Mouse (Mus musculus) embryonic facial prominence, embryonic 15.5 days (tissue): ENCODE results near the gene Map3k12. TPM values are rescaled to one million over a fixed set of nuclear protein-coding genes. Genes with fewer than 3 reads are reported as not detected.

Experiments used
- ATAC-seq: fragments of 200-750 bp; cut with Nextera tagmentation; 2 replicates; pipeline ENCODE4 v1.8.0; 2017; ENCODE audit warnings: low read depth, moderate TSS enrichment; ENCODE audit not compliant: insufficient number of reproducible peaks, low FRiP score, low TSS enrichment
- H3K27ac ChIP-seq: fragments of 300-500 bp; sonication (generic); replicated peaks from 2 replicates; pipeline ENCODE4 v1.5.1; 2015; ENCODE audit warnings: mild to moderate bottlenecking, inconsistent platforms
- H3K27me3 ChIP-seq: fragments of 300-500 bp; sonication (generic); 2 replicates; pipeline ENCODE4 v1.6.1; 2015; ENCODE audit warnings: inconsistent platforms
- H3K36me3 ChIP-seq: fragments of 300-500 bp; sonication (generic); 2 replicates; pipeline ENCODE4 v1.6.1; 2015; ENCODE audit warnings: mild to moderate bottlenecking, inconsistent platforms
- H3K4me1 ChIP-seq: fragments of 300-500 bp; sonication (generic); 2 replicates; pipeline ENCODE4 v1.6.1; 2015; ENCODE audit warnings: inconsistent platforms
- H3K4me2 ChIP-seq: fragments of 300-500 bp; sonication (generic); replicated peaks from 2 replicates; pipeline ENCODE4 v1.6.1; 2015; ENCODE audit warnings: mild to moderate bottlenecking, inconsistent platforms
- H3K4me3 ChIP-seq: fragments of 300-500 bp; sonication (generic); replicated peaks from 2 replicates; pipeline ENCODE4 v1.5.1; 2015; ENCODE audit warnings: mild to moderate bottlenecking, inconsistent platforms
- H3K9ac ChIP-seq: fragments of 300-500 bp; sonication (generic); 2 replicates; pipeline ENCODE4 v1.6.1; 2015; ENCODE audit warnings: inconsistent platforms
- H3K9me3 ChIP-seq: fragments of 300-500 bp; sonication (generic); replicated peaks from 2 replicates; pipeline ENCODE4 v1.6.1; 2016; ENCODE audit warnings: inconsistent platforms
- WGBS: fragments of 180-500 bp; shearing (Covaris S2); methylation state at CpG from one replicate; pipeline ENCODE4 v1.1.7; 2015; 5-methylcytosine and 5-hydroxymethylcytosine counted together
- polyA plus RNA-seq: library from polyadenylated mRNA; unstranded; fragments of >200 nt; fragmentation: Nextera tagmentation; extraction: Ambion mirVana; gene quantifications from 2 replicates; pipeline ENCODE4 v1.2.1, GENCODE M21; 2015

Gene Map3k12
- polyA plus RNA-seq, 1 experiment from 2014 or later, result 21.3 TPM

GRCm38 (mm10) chr15:102458904-102459317 is 58.0 kb downstream of the Map3k12 start, which contains the start of gene Prr13:
Gene Prr13 (plus strand): TSS chr15:102459028.
- peaks cover 19% of the 10 kb centered on the region for H3K4me1 ChIP-seq
- H3K4me2 ChIP-seq, result peak within 1 kb of the TSS; percentile 56
- peak within 1 kb of the TSS; percentile 27 for H3K9ac ChIP-seq
- no peaks in the 10 kb centered on the region for H3K9me3 ChIP-seq
- peak; percentile 83 for ATAC-seq
- peaks cover 8% of the 10 kb centered on the region for H3K36me3 ChIP-seq
- under 1% methylated on average over 19 of the region's 19 CpGs for WGBS
- no peaks in the 10 kb centered on the region for H3K27me3 ChIP-seq
- H3K4me3 ChIP-seq, result peak within 1 kb of the TSS; percentile 51
- H3K27ac ChIP-seq, result peak within 1 kb of the TSS; percentile 12; the same call in 1 of the 2 replicates

- peak overlapping the region; percentile 56 for H3K4me2 ChIP-seq
- WGBS, result 66% methylated on average over 5 of the region's 5 CpGs
- peaks cover 6% of the 10 kb centered on the region for H3K36me3 ChIP-seq
- 0 out of 2 replicates have a peak overlapping the region, but pooled peaks have one; percentile 12 for H3K27ac ChIP-seq
- peaks cover 19% of the 10 kb centered on the region for H3K4me1 ChIP-seq
- H3K4me3 ChIP-seq, result peak overlapping the region; percentile 51
- H3K9me3 ChIP-seq, result no peaks in the 10 kb centered on the region
- H3K27me3 ChIP-seq, result no peaks in the 10 kb centered on the region
- no peak overlapping the region for H3K9ac ChIP-seq
- no peak for ATAC-seq
Observed at GRCm38 (mm10) chr15:102458050-102458736, 58.7 kb downstream of the Map3k12 start.

GRCm38 (mm10) chr15:102455993-102456392 is 60.9 kb downstream of the Map3k12 start:
- no peaks in the 10 kb centered on the region for H3K36me3 ChIP-seq
- H3K4me2 ChIP-seq, result no peak overlapping the region
- H3K27ac ChIP-seq, result no peak overlapping the region
- ATAC-seq, result no peak
- H3K4me1 ChIP-seq, result peaks cover 19% of the 10 kb centered on the region
- no peak overlapping the region for H3K4me3 ChIP-seq
- no peak overlapping the region for H3K9ac ChIP-seq
- no peaks in the 10 kb centered on the region for H3K27me3 ChIP-seq
- no peaks in the 10 kb centered on the region for H3K9me3 ChIP-seq
- WGBS, result 30% methylated on average over 6 of the region's 6 CpGs

GRCm38 (mm10) chr15:102451666-102452430 is 65.0 kb downstream of the Map3k12 start:
- 73% methylated on average over 26 of the region's 26 CpGs for WGBS
- H3K4me1 ChIP-seq, result no peaks in the 10 kb centered on the region
- no peak overlapping the region for H3K27ac ChIP-seq
- H3K9me3 ChIP-seq, result no peaks in the 10 kb centered on the region
- H3K27me3 ChIP-seq, result no peaks in the 10 kb centered on the region
- no peak for ATAC-seq
- H3K4me3 ChIP-seq, result no peak overlapping the region
- no peaks in the 10 kb centered on the region for H3K36me3 ChIP-seq
- H3K4me2 ChIP-seq, result no peak overlapping the region
- no peak overlapping the region for H3K9ac ChIP-seq

GRCm38 (mm10) chr15:102450928-102451327 is 65.9 kb downstream of the Map3k12 start:
- no peaks in the 10 kb centered on the region for H3K36me3 ChIP-seq
- H3K27me3 ChIP-seq, result no peaks in the 10 kb centered on the region
- WGBS, result 24% methylated on average over 7 of the region's 7 CpGs
- no peaks in the 10 kb centered on the region for H3K9me3 ChIP-seq
- H3K4me2 ChIP-seq, result no peak overlapping the region
- no peak overlapping the region for H3K4me3 ChIP-seq
- no peak overlapping the region for H3K27ac ChIP-seq
- H3K4me1 ChIP-seq, result no peaks in the 10 kb centered on the region
- ATAC-seq, result no peak
- no peak overlapping the region for H3K9ac ChIP-seq

GRCm38 (mm10) chr15:102449366-102449765 is 67.5 kb downstream of the Map3k12 start:
- no peaks in the 10 kb centered on the region for H3K4me1 ChIP-seq
- H3K27ac ChIP-seq, result no peak overlapping the region
- no peaks in the 10 kb centered on the region for H3K27me3 ChIP-seq
- no peaks in the 10 kb centered on the region for H3K9me3 ChIP-seq
- H3K9ac ChIP-seq, result no peak overlapping the region
- ATAC-seq, result no peak
- H3K4me2 ChIP-seq, result no peak overlapping the region
- H3K36me3 ChIP-seq, result no peaks in the 10 kb centered on the region
- 69% methylated on average over 8 of the region's 8 CpGs for WGBS
- no peak overlapping the region for H3K4me3 ChIP-seq

Other genes starting within 250 kb of the Map3k12 start
- gene Gm9918, start 246.5 kb downstream of the Map3k12 start, polyA plus RNA-seq, result 1.6 and 1.7 TPM in 2 replicates
- 84.0 and 88.6 TPM in 2 replicates for gene Mfsd5, start 237.6 kb downstream of the Map3k12 start, polyA plus RNA-seq
- gene Espl1, start 220.8 kb downstream of the Map3k12 start, polyA plus RNA-seq, result 20.2 and 24.5 TPM in 2 replicates
- 398 and 407 TPM in 2 replicates for gene Pfdn5, start 190.9 kb downstream of the Map3k12 start, polyA plus RNA-seq
- gene Myg1, start 185.4 kb downstream of the Map3k12 start, polyA plus RNA-seq, result 95.6 and 99.4 TPM in 2 replicates
- 61.2 and 63.0 TPM in 2 replicates for gene Aaas, start 166.3 kb downstream of the Map3k12 start, polyA plus RNA-seq
- gene Sp7, start 149.9 kb downstream of the Map3k12 start, polyA plus RNA-seq, result 35.4 and 35.8 TPM in 2 replicates
- 10.0 and 11.8 TPM in 2 replicates for gene Sp1, start 110.9 kb downstream of the Map3k12 start, polyA plus RNA-seq
- 0.59 and 0.75 TPM in 2 replicates for gene Amhr2, start 71.7 kb downstream of the Map3k12 start, polyA plus RNA-seq
- gene Prr13, start 58.0 kb downstream of the Map3k12 start, polyA plus RNA-seq, result 89.4 and 93.7 TPM in 2 replicates
- 223 and 231 TPM in 2 replicates for gene Pcbp2, start 46.5 kb downstream of the Map3k12 start, polyA plus RNA-seq
- 5.1 TPM in 1 of 2 replicates, not detected in the other for gene Gm10337, start 13.3 kb downstream of the Map3k12 start, polyA plus RNA-seq
- gene Tarbp2, start 1.1 kb upstream of the Map3k12 start, polyA plus RNA-seq, result 83.9 and 94.7 TPM in 2 replicates
- gene Npff, start 7.9 kb upstream of the Map3k12 start, polyA plus RNA-seq, result 3.8 and 3.9 TPM in 2 replicates
- 0.56 TPM in 1 of 2 replicates, not detected in the other for gene Gm28047, start 108.0 kb upstream of the Map3k12 start, polyA plus RNA-seq
- gene Atf7, start 108.4 kb upstream of the Map3k12 start, polyA plus RNA-seq, result 51.3 and 53.7 TPM in 2 replicates
- gene Atp5g2, start 155.3 kb upstream of the Map3k12 start, polyA plus RNA-seq, result 59.0 and 65.5 TPM in 2 replicates
- gene Calcoco1, start 205.1 kb upstream of the Map3k12 start, polyA plus RNA-seq, result 67.2 and 69.0 TPM in 2 replicates